Mouse (Mus musculus): ENCODE measurements around the gene Actn2. TPM values are rescaled to one million over a fixed set of nuclear protein-coding genes. Genes with fewer than 3 reads are reported as not detected.

The Actn2 gene
- polyA plus RNA-seq (2017; shearing (Covaris generic)), result 10 to 100 TPM in 1 of 3 experiments, 1 to 10 TPM in 2; 2.5 to 36.2 (median 6.1) TPM

DNA sequence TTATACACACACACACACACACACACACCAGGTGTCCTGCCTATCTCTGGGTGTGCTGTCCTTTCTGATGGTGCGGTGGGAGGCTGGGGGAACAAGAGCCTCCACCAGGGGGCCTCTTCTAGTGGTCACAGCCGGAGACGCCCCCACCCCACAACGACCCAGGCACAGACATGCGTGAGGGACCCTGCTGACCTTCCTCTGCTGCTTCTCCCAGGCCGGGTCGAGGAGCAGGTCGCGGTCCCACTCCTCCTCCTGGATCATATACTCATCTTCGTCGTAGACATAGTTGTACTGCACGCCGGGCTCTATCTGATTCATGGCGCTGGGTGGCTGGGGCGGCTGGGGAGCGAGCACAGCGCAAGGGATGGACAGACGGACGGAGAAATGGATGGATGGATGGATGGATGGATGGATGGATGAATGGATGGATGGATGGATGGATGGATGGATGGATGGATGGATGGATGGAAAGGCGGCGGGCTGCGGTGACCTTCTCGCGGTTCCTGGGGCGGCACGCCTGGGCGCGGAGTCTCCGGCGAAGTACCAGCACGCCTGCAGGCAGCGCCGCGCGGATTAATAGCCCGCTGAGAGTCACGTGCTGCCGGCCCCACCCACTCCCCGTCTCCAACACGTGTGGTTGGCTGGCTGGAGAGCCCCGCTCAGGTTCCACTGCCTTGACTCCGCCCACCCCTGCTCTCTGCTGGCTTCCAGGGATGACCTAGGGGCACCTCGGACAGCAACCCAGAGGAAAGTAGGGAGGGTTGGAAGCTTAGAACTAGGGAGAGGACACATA is at the start of gene Actn2:
Gene Actn2 (minus strand): TSS at position 578 of the 793 bp plus-strand sequence.
- peak; percentile 96 for ATAC-seq

DNA sequence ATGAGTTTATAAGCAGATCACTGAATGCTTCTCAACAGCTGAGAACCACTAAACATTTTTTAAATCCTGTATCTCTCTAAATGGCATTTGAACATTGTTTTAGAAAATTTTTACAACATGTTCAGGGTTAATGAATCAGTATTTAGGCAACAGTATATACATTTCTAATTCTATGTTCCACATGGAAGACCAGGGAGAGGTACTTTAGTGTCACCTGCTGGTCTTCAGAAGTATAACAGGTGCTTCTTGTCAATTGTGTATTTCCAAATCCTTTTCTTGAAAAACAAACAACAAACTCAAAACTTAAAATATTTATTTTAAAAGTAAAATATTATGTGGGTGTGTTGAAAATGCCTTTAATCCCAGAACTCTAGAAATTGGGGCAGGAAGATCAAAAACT is 45.7 kb upstream of the Actn2 start:
- ATAC-seq, result peak; percentile 69

DNA sequence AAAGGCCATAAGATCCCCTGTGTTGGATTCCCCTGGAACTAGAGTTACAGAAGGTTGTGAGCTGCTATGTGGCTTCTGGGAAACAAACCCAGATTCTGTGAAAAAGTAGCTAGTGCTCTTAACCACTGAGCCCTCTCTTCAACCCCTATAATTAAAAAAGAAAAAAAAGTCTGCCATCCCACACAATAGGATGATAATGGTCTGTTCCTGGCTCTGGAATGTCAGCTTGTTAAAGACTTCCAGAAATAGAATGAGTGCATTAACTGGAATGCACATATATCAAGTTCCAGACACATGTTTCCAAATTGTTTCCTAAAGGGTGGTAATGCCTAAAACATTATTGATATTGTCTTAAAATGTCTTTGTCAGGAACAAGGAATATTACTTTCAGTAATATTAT is 44.2 kb upstream of the Actn2 start:
- no peak for ATAC-seq

DNA sequence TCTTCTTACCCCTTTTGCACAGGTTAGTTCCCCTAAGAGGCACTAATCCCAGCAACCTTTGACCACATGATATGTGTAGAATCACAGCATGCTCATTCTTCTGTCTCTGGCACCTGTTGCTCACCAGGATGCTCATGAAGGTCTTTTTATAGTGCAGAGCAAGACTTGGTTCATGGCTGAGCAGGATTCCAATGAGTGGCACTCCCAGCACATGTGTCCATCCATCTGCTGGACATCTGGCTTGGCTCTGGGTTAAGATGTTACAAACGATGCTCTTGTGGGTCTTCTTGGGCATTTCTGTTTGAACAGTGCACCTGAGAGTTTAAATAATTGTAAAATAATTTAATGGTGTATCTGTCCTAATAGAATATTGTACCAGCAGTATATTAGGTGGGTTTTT is 36.2 kb upstream of the Actn2 start:
- ATAC-seq, result no peak

DNA sequence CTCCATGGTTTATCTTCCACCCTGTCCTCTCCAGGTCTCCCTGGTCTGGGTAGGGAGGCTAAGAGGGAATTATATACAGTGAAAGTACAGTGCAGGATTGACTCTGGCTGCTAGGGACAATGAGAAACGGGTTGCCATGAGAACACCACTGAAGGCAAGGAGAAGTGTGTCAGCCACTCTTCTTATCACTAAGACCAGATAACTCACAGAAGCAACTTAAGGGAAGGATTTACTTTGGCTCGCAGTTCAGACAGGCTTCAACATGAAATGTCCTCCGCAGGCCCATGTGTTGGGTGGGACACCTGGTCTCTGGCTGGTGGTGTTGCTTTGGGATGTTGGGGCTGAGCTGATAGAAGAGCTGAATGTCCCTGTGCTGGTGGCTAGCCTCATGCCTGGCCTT is 32.2 kb upstream of the Actn2 start:
- ATAC-seq, result no peak

DNA sequence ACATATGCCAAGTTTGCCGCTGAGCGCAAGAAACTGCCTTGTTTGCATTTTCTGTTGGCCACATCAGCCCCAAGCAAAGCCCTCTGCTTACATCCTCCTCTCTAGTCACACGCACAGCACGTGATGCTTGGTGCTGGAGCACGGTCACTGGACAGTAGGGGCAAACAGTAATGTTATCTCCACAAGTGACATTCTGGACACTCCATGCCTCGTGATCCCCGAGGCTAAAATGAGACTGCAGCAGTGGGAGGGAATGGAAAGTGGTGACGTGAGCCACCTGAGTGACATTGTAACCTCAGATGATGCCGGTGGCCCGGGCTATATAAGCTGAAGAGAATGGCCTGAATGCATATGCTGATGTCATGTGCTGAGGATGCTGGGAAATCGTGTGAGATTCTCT is 29.4 kb upstream of the Actn2 start:
- ATAC-seq, result no peak

DNA sequence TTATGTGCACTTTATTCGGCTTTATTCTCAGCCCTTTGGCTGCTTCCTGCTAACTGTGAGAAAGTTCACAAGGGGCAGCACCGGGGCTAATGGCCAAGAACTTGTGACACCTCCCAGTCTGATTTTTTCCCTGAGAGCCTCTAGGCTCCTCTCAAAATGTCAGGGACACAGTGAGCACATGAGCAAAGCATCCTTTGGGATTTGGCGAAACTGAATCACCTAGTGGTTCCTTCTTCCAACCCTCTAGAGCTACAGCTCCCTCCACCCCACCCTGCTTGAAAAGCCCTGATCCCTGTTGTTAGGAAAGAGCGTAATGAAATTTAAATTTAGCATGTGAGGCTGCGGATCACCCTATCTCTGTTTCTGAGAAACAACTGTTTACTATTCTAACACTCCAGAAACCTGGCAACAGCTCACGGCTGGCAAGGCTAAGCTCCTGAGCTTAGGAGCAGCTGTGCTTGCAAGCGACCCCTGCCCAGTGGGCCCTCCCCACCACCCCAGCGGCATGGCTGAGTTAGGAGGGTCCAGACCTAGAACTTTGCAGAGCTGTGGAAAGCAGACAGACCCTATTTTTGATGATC is 28.6 kb upstream of the Actn2 start:
- no peak for ATAC-seq

DNA sequence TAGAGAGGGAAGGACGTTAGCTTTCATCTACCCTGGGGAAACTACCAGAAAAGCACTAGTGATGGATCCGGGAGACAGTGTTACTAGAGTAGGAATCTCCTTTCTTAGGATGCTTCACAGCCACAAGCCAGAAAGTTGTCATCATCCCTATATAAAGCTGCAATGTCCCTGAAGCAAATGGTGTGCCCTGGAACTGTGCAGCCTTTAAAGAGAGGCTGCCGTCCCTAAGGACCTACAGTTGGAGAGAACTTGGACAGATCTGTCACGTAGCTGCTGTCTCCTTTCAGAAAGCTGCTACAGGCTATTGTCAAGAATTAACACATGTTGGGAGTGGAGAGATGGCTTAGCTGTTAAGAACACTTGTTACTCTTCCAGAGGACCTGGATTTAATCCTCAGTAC is 20.9 kb upstream of the Actn2 start:
- ATAC-seq, result no peak

DNA sequence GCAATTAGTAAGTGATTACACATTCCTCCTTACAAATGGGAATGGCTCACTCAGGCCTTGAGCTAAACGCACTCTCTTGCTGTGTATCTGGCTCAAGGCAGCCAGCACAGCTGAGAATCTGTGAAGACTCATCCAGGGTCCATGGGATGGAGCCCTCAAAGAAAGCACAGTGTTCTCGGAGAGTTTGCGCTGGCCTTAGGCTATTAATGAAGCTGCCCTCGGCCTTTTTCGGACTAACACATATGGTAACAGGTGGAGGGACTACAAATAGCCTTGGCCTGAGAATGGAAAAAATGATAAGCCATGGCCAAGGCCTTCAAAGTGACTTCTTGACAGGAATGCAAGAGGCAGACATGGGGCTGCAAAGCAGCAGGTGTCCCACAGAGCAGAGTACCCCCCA is 17.0 kb upstream of the Actn2 start:
- no peak for ATAC-seq

DNA sequence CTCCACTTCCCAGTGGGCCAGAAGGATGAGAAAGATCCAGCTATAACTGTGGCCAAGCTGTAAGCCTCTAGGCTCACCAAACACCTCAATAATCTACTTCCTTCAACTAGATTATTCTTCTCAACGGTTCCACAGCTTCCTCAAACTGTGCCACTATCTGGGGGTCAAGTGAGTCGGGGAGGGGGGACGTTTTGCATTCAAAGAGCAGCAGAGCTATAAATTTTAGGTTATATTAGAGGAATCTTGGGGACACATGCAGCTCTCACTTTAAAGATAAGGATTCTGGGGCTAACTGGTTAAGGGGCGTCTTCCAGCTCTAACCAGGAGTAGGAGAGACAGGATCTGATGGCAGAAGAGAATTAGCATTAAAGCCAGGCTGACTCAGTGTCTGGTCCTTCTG is 15.6 kb upstream of the Actn2 start:
- ATAC-seq, result no peak

DNA sequence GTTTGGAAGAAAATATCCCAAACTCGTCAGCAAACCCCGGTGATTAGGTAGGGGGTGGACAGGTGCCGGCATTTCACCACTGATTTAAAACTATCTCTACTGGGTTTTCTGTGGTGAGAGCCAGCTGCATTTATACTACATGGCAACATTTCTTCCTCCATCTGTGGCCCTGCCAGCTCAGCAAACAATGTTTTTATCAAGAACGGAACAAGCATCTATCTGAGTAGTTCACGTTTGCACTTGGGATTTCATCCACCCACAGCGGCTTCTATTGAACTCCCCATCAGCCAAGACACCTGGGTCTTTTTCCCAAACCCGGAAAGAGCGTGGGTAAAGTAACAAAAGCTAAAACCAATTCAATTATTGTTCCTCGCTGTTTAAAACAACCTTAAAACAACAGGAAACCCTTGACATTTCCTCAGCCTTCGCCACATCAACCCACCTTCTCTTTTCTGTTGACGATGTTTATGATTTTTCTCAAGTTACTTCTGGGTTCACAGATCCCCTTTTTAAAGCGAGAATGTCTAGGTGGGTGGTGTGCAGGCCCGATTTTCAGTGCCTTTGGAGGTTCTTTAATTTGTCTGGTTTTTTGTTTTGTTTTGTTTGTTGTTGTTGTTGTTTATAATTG is 8.8 kb upstream of the Actn2 start:
- peak; percentile 25 for ATAC-seq

DNA sequence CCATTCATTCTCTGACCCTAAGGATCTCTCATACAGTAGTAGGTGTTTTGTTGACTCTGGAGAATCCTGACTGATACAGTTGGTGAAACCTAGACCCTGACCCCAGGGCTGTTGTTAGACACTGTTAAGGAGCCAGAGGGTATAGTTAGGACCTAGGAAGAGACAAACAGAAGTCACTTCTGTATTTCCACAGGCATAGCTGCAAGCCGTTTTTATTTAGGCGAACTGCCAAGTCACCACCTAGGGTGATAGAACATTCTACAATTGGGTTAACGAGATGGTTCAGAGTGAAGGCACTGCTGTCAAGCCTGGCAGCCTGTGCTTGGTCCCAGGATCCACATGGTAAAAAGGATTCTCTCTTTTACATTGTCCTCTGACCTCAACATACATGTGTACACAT is 6.3 kb upstream of the Actn2 start:
- no peak for ATAC-seq

DNA sequence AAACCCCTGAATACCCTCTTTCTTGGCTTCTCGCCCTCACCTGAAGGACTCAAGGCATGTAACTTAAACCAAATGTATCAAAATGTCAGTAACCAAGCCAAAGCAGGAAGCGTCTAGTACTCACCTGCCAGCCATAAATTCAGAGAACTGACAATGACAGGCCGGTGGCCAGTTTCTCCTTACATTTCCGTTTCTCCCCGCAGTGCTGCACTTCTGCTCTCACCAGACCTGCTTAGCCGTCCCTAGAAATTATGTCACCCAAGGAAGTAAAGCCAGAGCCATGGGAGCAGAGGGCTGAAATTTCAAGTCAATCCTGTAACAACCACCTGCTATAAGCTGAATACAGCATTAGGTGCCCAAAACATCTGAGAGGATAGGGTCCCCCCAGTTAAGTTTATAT is 887 bp upstream of the Actn2 start:
- no peak for ATAC-seq

DNA sequence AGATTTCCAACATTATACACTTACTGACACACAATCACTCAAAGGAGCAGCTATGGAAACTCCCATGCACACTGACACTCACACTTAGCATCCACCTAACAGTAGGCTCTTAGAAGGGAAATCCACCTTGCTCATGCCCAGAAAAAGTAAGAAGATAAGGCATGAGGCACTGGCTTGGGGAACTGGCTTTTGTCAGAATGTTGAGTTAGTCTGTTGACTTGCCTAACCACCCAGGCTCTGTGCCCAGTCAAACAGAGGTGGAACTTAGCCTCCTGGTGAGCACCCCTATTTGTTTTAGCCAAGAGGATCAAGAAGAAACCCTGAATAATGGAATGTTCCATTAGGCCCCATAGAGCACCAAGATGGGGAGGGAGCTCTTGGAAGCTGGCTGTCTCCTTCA is 1.1 kb downstream of the Actn2 start:
- ATAC-seq, result no peak

DNA sequence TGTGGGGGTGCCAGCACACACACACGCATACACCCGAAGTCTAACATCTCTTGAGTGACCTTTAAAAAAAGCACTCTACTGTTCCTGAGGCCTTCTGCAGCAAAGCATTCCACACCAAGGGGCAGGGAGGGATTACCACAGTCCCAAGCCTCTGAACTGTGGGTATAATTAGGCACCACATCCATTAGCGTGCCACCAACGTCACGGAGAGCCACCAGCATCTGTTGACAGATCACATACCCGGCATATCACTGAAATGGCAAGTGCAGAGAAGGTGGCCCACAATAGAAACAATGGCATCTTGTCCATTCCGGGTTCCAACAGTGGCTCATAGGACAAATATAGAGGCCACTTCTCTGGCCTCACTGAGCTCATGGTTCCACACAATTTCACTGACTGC is 2.8 kb downstream of the Actn2 start:
- no peak for ATAC-seq

DNA sequence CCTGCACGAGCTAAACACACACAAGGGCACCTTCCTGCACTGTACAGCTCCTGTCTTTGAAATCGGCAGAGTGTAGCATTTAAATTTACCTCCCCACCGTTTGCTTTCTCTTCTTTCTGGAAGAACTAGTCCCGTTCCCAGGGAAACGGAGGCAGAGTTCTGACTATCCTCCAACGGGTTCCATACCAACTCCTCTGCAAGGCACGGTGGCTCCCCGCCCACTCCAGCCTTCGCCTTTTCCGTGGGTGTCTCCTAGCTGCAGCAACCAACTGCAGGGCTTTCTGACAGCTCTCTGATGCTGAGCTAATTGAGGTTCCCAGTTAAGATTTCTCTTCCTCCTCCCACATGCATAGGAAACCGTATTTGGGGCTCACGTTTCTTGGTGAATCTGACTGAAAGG is 6.5 kb downstream of the Actn2 start:
- no peak for ATAC-seq

DNA sequence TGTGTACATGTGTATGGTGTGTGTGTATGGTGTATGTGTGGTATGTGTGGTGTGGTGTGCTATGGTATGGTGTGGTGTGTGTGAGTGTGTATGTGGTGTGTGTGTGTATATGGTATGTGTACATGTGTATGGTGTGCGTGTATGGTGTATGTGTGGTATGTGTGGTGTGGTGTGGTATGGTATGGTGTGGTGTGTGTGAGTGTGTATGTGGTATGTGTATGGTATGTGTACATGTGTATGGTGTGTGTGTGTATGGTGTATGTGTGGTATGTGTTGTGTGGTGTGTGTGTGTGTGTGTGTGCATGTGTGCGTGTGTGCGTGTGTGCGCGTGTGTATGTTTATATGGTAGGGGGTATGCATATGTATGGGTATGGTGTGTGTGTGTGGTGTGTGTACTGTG is 9.0 kb downstream of the Actn2 start:
- no peak for ATAC-seq

DNA sequence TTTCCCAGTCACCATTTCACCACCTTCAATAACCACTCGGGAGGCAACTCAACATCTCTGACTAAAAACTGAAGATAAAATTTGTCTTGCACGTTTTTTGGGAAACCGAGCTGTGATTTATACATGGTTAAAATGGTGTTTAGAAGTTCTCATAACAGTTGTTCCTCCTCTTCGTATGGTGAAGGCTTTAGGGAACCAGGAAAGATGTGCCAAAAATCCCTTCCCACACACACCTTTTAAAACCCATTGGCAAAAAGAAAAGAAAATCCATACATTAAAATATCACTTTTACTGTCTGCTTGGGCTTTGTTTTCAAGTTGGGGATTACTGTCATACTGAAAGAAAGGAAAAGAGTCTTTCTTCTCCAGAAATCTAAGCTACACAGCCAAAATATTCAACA is 12.2 kb downstream of the Actn2 start:
- no peak for ATAC-seq

DNA sequence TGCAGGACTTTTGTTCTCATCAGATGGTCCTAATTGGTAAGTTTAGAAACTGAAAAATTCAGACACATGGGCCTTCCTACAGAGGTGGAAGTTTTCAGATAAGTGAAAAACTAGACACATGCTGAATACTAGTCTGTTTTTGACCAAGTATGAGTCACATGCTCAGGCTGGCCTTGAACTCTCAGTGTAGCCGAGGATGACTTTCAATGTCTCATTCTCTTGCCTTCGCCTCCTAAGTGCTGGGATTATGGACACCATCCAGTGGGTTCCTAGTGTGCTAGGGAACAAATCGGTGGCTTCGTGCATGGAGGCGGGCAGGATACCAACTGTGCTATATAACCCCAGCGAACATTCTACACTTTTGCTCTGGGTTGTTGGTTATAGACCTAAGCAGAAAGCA is 13.0 kb downstream of the Actn2 start:
- no peak for ATAC-seq

DNA sequence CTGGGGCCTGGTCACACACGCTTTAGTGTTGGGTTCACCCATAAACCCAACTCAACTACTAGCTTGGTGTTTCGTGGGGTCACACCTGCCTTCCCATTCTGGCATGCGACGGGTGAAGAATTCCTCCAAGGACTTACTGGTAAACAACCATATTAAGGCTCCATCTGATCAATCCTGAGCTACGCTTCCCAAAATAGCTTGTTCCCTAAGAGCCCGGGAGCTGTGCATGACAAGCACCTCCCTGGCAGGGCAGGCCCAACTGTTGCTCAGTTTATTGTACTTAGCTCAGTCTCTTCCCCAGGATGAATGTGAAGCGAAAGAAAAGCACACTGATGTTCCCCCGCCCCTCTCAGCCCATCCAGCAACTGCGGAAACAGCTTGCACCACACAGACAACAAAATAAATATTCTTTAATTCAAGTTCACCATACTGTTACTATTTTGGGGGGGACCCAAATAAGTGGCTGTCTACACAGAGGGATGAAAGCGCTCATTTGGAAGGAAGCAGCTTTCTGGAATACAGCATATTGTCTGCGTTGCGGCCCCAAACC is 17.4 kb downstream of the Actn2 start:
- ATAC-seq, result no peak

DNA sequence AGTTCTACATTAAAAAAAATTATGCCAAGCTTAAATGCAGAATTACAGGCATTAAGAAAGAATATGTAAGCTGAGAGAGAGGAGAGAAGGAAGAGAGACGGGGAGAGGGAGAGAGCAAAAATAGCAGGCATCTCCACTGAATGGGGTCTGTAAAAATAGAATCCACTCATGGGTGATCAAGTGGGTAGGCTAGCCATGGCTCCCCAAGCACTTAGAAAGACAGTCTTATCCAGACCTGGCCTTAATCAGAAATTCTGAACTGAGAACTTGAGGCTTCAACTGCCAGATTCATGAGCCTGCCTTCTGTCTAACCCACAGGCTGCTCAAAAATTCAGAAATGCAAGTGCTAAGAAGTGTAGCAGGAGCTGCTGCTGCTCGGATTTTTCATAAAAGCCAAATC is 20.4 kb downstream of the Actn2 start:
- ATAC-seq, result no peak

DNA sequence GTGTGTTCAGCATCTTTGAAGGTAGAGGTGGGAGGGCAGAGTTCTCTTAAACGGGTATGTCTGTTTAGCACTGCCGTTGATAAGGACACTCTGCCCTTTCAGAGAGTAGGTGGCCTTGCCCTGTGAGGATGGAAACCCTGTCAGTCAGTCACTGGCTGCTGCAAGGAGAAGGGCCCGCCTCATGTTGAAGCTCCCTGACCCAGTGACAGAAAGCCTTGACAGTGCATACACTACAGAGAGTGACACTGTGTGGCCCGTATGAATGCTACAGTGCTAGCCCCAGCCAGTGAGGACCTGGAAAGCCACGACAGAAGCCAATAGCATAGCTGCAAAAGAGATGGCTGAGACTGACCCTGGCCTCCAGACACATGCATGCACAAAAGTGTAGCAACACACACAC is 22.5 kb downstream of the Actn2 start:
- no peak for ATAC-seq

DNA sequence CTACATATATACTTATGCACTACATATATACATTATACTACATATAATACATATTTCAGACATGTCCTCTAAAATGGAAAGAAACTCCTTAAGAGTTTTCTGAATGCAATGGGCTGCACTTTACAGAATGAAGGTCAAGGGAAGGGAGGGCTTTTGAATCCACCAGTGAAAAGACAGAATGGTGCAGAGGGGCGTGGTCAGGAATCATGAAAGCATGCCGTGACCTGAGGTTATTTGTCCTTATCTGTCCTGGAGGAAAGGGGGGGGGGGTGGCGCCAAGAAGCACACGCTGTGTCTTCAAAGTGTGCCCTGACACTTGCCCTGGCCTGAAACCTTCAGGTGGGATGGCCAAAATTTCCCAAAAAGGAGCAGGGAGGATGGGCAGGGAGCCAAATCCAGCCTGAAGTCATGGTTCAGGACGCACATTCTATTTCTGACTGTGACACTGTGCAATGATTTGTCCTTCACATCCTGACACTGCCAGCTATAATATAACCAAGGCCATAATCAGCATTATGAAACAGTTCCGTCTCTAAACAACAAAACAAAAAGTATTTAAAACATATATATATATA is 23.3 kb downstream of the Actn2 start:
- no peak for ATAC-seq

DNA sequence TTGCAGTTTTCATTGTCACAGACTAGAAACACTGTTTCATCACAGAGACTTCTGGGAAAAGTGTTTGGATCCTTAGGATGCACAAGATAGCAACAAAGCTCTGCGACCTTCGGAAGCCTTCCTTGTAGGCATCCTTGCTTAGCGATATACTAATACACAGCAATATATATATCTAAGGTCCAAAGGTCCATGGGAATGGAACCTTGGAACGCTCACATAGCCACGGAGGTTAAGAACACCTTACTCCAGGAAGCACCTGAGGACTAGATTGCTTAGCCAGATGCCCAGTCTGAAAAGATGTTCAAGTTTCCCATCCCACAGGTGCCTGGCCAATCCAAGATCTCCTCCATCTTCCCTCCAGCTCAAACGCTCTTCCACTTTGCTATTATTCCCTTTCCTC is 26.4 kb downstream of the Actn2 start:
- ATAC-seq, result no peak
